Mouse (Mus musculus): ENCODE measurements around the gene Prkag1.

DNA sequence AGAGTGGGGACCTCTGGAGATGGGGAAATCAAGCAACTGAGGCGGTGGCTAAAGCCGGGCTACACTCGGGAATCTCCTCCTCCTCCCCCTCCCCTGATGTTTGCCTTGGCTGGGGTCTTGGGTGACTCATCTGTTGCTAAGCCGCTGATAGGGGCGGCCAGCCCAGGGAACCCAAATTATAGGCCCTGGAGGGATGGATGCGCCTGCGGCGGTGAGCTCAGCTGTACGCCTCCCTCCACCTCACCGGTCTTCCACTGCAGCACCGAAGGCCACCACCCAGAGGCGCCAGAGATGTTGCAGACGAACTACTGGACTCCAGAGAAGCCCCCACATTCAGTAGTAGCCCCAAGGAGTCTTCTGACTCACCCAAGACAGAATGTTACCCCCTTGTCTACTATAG, 50.7 kb downstream of the Prkag1 start:
- no peak for TF ChIP-seq POLR2A (IDR thresholded peaks at IDR 0.05; ENCODE audit: control insufficient read depth, low read depth, low read length)
- 0 out of 2 replicates have a peak, but pooled peaks have one; percentile 9 for TF ChIP-seq CTCF (IDR thresholded peaks at IDR 0.05; ENCODE audit: control insufficient read depth, insufficient read depth, insufficient replicate concordance, low read depth, low read length)

Data from testis, adult 2 months (tissue).